Mouse (Mus musculus) urinary bladder, adult 18-20 months (tissue): Measurements from ENCODE around the gene Fam167b.

ENCODE experiments used
- DNase-seq, 2 experiments: peaks; one replicate each; pipeline ENCODE4 v3.0.0; 2022; ENCODE audit warnings: low spot score in 2 of 2, mixed read lengths in 2 of 2

Fam167b gene

DNA sequence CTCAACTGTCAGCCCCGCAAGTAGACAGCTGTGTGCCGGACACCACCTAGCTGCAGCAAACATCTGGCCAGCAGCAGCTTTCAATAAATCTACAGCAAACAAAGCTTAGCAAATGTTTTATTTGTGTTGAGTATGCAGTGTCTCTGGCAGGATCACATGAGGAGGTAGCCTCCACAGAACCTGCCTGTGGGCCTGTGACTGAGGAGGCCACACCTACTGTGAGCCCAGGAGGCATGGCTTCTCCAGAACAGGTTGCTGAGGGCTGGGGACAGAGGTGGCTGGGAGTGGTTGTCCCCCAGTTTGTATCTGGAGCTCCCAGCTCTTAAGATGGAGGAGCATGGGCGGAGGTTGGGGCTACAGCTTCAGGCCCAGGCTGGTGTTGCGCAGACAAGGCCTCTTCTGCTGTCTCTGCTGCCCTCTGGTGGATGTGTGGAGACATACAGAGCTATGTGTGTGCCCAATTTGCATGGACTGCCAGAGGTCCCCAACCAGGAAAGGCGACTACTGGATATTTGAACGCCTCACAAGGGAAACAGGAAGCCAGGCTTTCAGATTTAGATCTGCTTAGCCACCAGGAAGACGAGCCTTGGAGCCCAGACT, 30.2 kb upstream of the Fam167b start:
- DNase-seq, result peak; percentile 46 to 55

- peak; percentile 69 to 74 for DNase-seq
These were observed 22.1 kb upstream of the Fam167b start, which contains the start of the genes Eif3i and Tmem234 for GRCm38 (mm10) chr4:129600233-129601158. Eif3i (minus strand) TSS chr4:129600648. Tmem234 (plus strand) TSS chr4:129600668.

DNA sequence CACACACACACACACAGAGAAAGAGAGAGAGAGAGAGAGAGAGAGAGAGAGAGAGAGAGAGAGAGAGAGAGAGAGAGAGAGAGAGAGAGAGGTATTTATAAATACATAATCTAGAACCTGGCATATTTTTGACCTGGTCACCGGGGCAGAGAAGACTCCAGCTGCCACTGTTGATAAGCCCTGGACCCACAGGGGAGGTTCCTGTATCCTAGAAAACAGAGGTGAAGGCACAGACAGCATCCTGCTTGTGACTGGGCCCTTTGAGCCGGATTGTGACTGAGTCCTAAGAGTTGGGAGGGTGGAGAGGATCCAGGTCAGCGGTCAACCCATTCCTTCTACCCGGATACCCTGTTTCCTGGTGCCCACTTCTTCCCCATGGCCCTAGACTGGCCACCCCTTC, 10.5 kb upstream of the Fam167b start:
- DNase-seq, result no peak

DNA sequence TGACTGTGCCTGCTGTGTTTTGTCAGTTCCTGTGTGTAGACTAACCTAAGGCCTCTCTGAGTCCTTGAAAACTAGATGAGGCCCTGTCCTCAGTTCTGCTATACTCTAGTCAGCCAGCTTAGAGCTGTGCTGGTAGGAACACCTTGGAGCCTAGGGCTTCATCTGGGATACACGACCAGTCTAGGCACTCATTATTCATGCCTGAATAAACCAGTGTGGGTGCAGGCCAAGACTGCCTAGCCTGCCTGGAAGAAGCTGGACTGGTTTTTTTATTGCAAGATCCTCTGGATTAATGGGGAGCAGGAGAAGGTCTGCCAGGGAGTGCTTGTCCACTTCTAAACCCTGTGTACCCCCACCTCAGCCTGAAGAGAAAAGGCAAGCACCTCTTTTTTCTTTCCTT, 8.6 kb upstream of the Fam167b start:
- DNase-seq, result no peak

GRCm38 (mm10) chr4:129585773-129586172, 7.4 kb upstream of the Fam167b start:
- no peak for DNase-seq

DNA sequence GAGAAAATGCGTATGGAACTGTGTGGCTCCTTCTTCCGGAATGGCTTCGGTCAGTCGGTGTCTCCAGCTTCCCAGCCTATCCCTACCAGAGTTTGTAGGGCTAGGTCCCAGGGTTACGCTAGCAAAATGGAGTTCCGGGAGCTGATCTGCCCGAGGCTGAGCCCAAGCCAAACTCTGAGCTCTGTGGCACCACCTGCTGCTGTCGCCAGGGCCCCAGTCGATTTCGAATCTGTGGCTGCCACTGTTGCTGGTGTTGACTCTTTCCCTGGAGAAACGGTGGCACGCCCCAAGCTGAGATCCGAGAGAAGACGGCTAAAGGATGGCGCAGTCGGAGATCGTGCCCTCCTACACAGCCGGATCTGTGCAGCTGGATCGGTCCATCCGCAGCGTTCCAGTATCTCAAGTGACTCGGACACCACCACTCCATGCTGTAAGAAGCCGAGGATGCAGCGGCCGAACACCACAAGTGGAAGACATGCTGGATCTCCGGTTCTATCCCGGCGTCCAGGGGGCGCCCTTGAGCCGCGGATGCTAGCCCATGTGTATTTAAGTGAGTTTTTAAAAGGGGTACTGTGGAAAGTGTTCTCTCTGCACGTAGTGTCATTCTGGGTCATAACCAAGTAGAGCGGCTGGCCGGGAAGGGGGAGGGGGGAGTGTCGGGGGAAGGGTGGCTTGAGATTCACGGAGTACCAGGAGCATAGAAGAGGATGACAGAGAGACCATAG, 6.7 kb upstream of the Fam167b start:
- DNase-seq, result peak; percentile 71 to 89

DNA sequence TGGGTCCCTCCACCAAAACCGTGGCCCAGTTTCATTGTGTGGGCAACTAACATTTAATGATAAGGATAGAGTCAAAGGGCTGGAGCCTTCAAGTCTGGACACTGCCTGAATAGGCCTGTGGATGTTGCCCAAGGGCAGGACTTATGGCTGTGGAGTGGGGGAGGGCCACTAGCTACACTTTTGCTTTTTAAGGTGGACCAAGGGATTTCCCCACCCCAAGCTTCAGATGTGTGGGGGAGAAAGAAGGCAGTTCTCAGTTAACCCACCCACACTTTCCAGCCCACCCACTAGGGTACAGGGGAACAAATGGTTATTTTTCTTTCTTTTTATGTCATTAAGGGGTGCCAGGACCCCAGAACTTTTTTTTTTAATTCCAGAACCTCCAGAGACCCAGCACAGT, 6.0 kb upstream of the Fam167b start:
- DNase-seq, result no peak

DNA sequence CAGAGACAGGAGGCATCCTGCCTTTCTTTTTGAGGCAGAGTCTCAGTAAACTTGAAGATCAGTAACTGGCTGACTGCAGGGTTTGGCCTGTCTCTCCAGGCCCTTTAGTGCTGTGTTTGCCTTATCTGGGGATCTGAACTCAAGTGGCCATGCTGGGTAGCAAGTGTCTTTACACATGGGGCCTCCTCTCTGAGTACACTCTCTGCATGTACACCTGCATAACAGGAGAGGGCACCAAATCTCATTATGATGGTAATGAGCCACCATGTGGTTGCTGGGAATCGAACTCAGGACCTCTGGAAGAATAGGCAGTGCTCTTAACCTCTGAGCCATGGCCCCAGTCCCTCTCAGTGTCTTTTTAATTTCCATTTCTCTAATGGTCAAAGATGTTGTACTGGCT, 3.9 kb upstream of the Fam167b start:
- DNase-seq, result no peak

DNA sequence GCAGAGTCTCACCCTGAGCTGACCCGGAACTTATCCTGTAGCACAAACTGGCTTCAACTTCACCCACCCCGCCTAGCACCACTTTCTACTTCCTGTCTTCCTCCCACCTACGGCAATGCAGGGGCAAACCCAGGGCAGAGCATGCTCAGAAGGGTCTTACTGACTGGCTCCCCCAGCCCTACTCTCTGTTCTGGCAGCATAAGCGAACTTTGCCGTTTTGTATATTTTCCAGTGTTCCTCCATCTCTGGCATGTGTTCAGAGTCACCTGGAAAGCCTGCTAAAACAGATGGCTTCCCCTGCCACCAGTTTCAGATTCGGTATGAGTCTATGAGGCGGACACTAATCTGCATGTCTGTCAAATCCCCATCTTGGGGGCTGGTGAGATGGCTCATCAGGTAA, 2.0 kb upstream of the Fam167b start:
- DNase-seq, result no peak

DNA sequence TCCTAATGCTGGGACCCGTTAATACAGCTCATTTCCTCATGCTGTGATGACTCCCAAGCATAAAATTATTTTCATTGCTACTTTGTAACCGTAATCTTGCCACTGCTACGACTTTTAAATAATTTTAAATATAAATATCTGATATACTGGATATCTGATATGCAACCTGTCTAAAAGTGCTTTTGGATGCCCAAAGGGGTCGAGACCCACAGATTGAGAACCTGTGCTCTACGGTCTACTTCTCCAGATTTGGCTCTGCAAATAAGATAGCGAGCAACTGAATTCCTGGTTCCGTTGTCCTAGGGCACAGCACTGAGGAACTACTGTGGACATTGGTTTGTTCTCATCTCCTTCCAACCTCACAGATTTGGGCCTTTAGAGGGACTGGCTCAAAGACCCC, 661 bp downstream of the Fam167b start:
- DNase-seq, result no peak

DNA sequence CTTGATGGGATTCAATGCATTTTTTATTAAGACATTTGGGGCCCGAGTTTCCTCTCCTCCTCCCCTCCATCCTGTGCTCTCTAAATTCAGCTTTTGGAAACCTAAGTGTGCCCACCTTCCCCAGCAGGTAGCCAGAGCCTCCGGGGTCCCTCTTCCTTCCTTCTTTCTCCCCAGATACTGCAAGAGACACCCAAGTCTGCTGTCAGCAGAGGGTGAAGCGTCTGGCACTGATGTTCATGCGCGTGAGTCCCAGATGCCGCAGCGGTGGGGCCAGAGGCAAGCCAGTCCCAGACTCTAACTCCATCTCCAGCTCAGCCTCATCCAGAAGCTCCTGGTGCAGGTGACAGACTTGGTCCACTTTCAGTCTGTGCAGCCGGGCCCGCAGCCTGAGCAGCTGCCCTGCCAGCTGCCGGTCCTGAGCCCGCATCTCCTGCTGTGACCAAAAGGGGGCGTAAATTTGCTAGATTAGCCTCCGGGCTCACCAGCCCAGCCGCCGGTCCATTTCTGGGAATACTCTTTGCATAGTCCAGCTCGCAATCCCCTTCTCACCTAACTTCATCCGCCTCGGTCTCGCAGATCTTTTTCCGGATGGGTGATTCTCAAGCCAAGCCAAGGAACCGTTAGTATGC, 1.4 kb downstream of the Fam167b start:
- peak; percentile 45 for DNase-seq

- no peak for DNase-seq
These were observed 3.0 kb downstream of the Fam167b start for GRCm38 (mm10) chr4:129575171-129575844.

DNA sequence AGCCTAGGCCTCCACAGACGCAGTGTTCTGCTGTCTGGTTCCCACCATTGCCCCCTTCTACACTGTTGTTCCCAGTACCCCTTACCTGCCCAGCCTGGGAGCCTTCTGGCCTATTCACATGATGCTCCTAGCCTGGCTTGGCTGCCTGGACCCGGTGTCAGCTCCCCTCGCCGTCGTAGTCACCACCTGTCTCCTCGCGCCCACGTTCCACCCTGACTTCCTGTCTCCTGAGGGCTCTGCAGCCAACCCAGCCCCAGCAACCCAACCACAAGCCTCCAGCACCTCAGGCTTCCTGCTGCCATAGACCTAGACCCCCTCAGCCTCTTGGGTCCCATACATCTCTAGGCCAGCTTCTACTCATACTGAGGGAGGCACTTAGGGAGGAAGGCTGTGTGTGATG, 4.9 kb downstream of the Fam167b start, which contains the start of gene Lck:
Gene Lck, minus strand, starts transcription at position 212 of the 400 bp plus-strand sequence.
- no peak for DNase-seq

DNA sequence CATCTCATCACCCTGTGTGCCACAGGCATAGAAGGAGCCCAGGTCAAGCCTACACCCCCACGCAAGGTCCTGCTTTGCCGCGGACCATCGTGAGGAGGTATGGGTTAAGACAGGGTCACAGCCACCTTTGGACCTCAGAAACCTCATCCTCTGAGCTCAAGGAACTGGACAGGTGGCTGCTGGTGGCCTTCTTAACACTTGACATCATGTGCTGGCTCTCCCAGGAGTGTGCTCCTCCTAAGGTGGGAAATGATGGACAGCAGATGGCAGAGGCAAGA, 5.3 kb downstream of the Fam167b start:
- no peak for DNase-seq

DNA sequence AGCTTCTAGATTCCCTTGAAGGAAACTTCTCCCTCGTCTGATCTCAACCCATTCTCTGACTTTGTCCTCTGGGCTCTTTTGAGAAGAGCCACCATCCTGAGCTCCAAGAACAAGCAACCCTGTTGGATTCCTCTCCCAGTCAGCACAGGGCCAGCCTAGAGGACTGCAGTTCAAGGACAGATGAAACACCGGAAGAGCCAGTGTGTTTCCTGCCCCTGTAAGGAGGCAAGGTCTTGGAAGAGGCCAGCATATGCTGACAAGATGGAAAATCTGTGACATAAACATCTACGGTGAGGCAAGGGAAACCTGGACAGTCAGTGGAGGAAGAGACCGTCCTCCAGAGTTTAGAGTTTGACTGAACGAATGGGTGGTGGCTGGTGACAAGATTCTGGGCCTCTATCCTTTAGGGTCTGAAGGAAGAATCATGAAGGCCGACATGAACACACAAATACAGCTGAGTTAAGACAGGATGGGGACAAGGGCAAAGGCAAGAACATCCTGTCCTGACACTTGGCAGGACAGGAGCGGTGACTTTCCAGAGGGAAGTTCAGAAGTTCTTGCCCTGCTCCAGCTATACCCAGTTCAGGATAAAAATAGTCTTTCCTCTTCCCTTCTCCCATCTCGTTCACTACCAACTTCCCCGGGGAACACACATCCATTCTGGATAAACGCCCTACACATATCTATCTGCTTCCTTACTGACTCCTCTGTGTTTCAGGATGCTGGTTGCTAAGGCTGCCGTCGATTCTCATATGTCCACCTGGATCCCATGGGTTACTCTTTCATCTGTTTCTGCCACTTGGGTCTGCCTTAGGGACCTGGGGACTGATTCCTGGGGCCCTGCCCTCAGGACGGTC, 5.9 kb downstream of the Fam167b start:
- no peak for DNase-seq

DNA sequence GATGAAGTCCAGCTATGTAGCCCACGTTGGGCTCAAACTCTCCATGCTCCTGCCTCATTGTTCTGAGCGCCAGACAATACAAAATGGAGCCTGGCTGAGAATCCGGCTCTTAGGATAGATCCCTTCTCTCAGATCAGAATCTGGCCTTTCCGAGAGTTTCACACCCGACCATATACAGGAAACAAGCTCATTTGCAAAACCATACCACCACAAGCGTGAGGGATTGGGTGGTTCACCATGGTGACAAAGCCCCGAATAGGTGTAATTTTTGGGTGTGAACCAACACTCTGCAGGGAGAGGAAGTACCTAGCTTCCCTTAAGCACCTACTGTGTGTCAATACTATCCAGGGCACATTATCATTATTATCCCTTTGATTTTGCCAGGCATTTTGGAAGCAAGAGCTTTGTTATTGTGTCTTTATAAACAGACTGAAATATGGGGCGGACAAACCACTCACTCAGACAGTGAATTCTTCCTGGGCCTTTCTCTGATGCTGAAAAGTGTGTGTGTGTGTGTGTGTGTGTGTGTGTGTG, 6.7 kb downstream of the Fam167b start:
- no peak for DNase-seq

DNA sequence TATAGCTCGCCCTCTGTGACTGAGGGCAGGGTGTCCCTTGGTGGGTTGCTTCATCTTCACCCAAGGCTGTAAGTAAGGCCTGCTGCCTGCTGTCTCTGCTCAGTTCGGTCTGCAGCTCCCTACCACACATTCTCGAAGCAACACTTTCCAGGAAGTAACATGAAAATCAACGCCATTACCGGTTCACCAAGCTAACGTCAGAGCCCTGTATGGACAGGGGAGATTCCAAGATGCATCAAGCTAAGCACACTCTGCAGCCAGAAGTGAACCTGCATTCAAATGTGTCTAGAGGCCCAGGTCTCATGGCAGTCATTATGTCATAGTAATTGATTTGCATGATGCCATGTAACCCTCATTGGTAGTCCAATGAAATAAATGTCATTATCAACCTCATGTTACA, 8.3 kb downstream of the Fam167b start:
- DNase-seq, result no peak

DNA sequence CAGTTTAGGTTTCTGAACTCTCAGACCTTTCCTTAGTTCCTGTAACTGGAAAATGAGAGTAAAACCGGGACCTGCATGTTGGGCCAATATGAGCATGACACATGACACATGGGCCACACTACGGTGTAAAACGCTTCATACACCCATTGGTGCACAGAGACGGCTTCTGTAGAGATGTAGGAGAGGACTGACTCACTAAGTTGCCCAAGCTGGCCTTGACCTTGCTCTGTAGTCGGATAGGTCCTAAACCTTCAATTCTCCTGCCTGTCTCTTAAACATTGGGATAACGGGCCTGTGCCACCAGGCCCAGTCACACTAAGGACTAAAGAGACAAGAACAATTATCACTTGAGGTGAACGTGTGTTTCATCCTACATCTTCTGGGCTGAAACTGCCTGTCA, 10.0 kb downstream of the Fam167b start:
- no peak for DNase-seq

DNA sequence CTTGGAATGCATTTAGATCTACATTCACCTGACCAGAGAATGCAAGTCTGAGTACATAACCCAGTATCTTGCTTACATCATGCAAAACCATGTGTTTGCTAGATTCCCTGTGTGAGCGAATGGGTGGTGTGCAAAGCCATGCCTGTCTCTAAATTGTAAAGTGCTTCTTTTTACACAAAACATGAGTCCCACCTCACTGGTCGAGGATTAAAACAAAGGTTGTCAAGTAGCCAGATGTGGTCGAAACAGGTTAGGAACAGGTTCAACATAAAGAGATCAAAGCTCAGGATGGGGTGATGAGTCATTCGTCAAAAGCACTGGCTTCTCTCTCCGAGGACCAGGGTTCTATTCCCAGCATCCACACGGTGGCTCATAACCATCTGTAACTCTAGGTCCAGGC, 13.2 kb downstream of the Fam167b start:
- no peak for DNase-seq

- DNase-seq, result no peak
These were observed 14.6 kb downstream of the Fam167b start for GRCm38 (mm10) chr4:129563718-129564117.
